Mouse (Mus musculus) spleen, adult 2 months (tissue): Measurements from ENCODE around the gene Baiap2.

Source experiments
- CTCF ChIP-seq: fragments of 200-500 bp; IDR thresholded peaks from 2 replicates; pipeline ENCODE4 v1.5.1; 2011; ENCODE audit warnings: mild to moderate bottlenecking, inconsistent platforms; ENCODE audit not compliant: insufficient read depth, insufficient read length, insufficient replicate concordance; ENCODE audit errors: extremely low read depth
- POLR2A ChIP-seq: fragments of 200-500 bp; IDR thresholded peaks from 2 replicates; pipeline ENCODE4 v1.6.1; 2011; ENCODE audit warnings: low read depth, low read length, inconsistent platforms

- no peak for TF ChIP-seq CTCF
- no peak for TF ChIP-seq POLR2A
Measured at GRCm38 (mm10) chr11:119955432-119955831, 12.9 kb downstream of the Baiap2 start.
